23 mouse cellular contexts compared by ENCODE assay signal in the genomic region with DNA sequence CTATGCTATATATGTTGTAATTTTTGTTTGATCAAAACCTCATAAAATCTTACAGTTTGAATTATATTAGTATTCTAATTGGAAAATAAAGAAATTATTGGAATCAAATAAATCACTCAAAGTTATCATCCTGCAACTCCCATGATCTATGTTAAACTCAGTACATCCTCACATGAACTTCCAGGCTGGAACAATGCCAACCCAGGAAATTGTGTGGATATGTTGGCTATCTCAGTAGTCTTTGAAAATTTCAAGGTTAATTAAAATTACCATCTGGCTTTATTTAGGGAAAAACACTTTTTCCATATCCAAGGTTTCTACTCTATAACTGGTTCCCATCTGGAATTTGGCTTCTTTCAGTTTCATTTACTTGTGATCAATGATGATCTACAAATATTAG. TPM values are rescaled to one million over a fixed set of nuclear protein-coding genes. Genes with fewer than 3 reads are reported as not detected.
DNase-seq lines count a peak whose midpoint lies in the region; ATAC-seq lines count a peak whose summit lies in the region.
"Had no signal": no experiment of that assay in that cellular context is flagged by ENCODE, and none has a peak within 500 bp of the region (broad histone marks: within the 10 kb centered on the region; RNA-seq: fewer than 3 reads in every experiment).

No protein-coding gene starts in this region.

- no peak for ATAC-seq in granulocyte monocyte progenitor cell, adult 5-6 weeks (replicated peaks; ENCODE audit: poor library complexity, severe bottlenecking)
- ATAC-seq: CD4-positive, CD25-positive, alpha-beta regulatory T cell, adult 4 months; forebrain, embryonic 13.5 days; forebrain, embryonic 16.5 days; hindbrain, postnatal 0 days; inflammation-experienced regulatory T-cells, adult 6 months; intestine, embryonic 16.5 days had no signal

- DNase-seq in cerebellum, adult 18-20 months: peak; percentile 30 to 46
- no peak for DNase-seq in cerebellum, adult 8-10 months
- DNase-seq in cerebellum, adult 9-10 months: peak; percentile 57
- DNase-seq in cerebellum, postnatal 10 days: peak; percentile 66 to 69
- DNase-seq in gastrocnemius, postnatal 4 days (ENCODE audit: low spot score in 2 of 2): no peak
- DNase-seq: adrenal gland, adult 2 months; adrenal gland, postnatal 14 days; gastrocnemius, postnatal 10 days; heart, adult 2 months; heart, postnatal 14 days; heart, postnatal 4 days; kidney, adult 18-20 months; kidney, adult 9 months had no signal

RNA-seq across cellular contexts. Expression of gene Ptchd4, which starts 25.4 kb away (rescaled TPM):
- total RNA-seq in granulocyte monocyte progenitor cell, adult 5-6 weeks (2014; fragmentation: Nextera tagmentation): not detected in 2 replicates
- total RNA-seq in granulocyte monocyte progenitor cell, adult 5-6 weeks (2017): not detected in 2 replicates
- total RNA-seq in gastrocnemius, postnatal 4 days (2021): 1 to 10 TPM in 1 of 2 experiments, under 1 TPM in 1; 0.73 to 1.1 TPM
- total RNA-seq: common myeloid progenitor, adult 5-6 weeks; gastrocnemius, adult 18-20 months; heart, adult 2 months; heart, postnatal 4 days; MEL had no signal

Comparison
In these comparisons a context has a peak if more than half of its experiments do, and no peak if none do; other contexts are left out.
1. DNase-seq: peak in cerebellum, adult 18-20 months (2 of 2), cerebellum, adult 9-10 months (single experiment) and cerebellum, postnatal 10 days (2 of 2); none in cerebellum, adult 8-10 months (single experiment) and gastrocnemius, postnatal 4 days (0 of 2).